Mouse (Mus musculus): ENCODE data around the gene Tmem268.
A peak's percentile ranks its signal among the peaks of the same experiment; 100 is the strongest.

Gene Tmem268

GRCm38 (mm10) chr4:63558407-63559081 lies at the start of gene Tmem268:
Gene Tmem268 (plus strand): TSS chr4:63558781.
- DNase-seq (ENCODE audit: low read depth, low spot score) = peak; percentile 85

- no peak for DNase-seq (ENCODE audit: low read depth, low spot score)
Observed at GRCm38 (mm10) chr4:63512921-63513320, 45.7 kb upstream of the Tmem268 start.

- DNase-seq (ENCODE audit: low read depth, low spot score) = no peak
Observed at GRCm38 (mm10) chr4:63514454-63514984, 44.1 kb upstream of the Tmem268 start.

- DNase-seq (ENCODE audit: low read depth, low spot score) = no peak
Observed at GRCm38 (mm10) chr4:63515021-63515420, 43.6 kb upstream of the Tmem268 start.

- DNase-seq (ENCODE audit: low read depth, low spot score) = no peak
Observed at GRCm38 (mm10) chr4:63521813-63522419, 36.7 kb upstream of the Tmem268 start.

GRCm38 (mm10) chr4:63525514-63525913 lies 33.1 kb upstream of the Tmem268 start:
- DNase-seq (ENCODE audit: low read depth, low spot score) = no peak

GRCm38 (mm10) chr4:63528946-63529345 lies 29.6 kb upstream of the Tmem268 start:
- DNase-seq (ENCODE audit: low read depth, low spot score) = no peak

- no peak for DNase-seq (ENCODE audit: low read depth, low spot score)
Observed at GRCm38 (mm10) chr4:63530409-63530808, 28.2 kb upstream of the Tmem268 start.

GRCm38 (mm10) chr4:63537602-63538001 lies 21.0 kb upstream of the Tmem268 start:
- DNase-seq (ENCODE audit: low read depth, low spot score) = no peak

GRCm38 (mm10) chr4:63542209-63542608 lies 16.4 kb upstream of the Tmem268 start:
- no peak for DNase-seq (ENCODE audit: low read depth, low spot score)

GRCm38 (mm10) chr4:63543746-63544493 lies 14.7 kb upstream of the Tmem268 start:
- DNase-seq (ENCODE audit: low read depth, low spot score) = peak; percentile 48

GRCm38 (mm10) chr4:63544494-63545230 lies 13.9 kb upstream of the Tmem268 start, which contains the start of gene Atp6v1g1:
Gene Atp6v1g1 (plus strand): TSS chr4:63544772.
- peak; percentile 95 for DNase-seq (ENCODE audit: low read depth, low spot score)

- no peak for DNase-seq (ENCODE audit: low read depth, low spot score)
Observed at GRCm38 (mm10) chr4:63545231-63545958, 13.2 kb upstream of the Tmem268 start.

GRCm38 (mm10) chr4:63546441-63547055 lies 12.0 kb upstream of the Tmem268 start:
- DNase-seq (ENCODE audit: low read depth, low spot score) = no peak

GRCm38 (mm10) chr4:63547799-63548198 lies 10.8 kb upstream of the Tmem268 start:
- DNase-seq (ENCODE audit: low read depth, low spot score) = no peak

- peak; percentile 33 for DNase-seq (ENCODE audit: low read depth, low spot score)
Observed at GRCm38 (mm10) chr4:63548491-63548890, 10.1 kb upstream of the Tmem268 start.

GRCm38 (mm10) chr4:63550908-63551307 lies 7.7 kb upstream of the Tmem268 start:
- DNase-seq (ENCODE audit: low read depth, low spot score) = no peak

GRCm38 (mm10) chr4:63552865-63553264 lies 5.7 kb upstream of the Tmem268 start:
- no peak for DNase-seq (ENCODE audit: low read depth, low spot score)

GRCm38 (mm10) chr4:63553789-63554576 lies 4.6 kb upstream of the Tmem268 start:
- no peak for DNase-seq (ENCODE audit: low read depth, low spot score)

GRCm38 (mm10) chr4:63554616-63555015 lies 4.0 kb upstream of the Tmem268 start:
- no peak for DNase-seq (ENCODE audit: low read depth, low spot score)

Measured in CD4-positive, CD25-positive, alpha-beta regulatory T cell, adult 2 months (primary cell).